Mouse (Mus musculus) thymus, postnatal 14 days (tissue): ENCODE measurements around the gene Ppp1r26.
"Not testable (repeated sequence)": the region's sequence is repeated elsewhere in the genome, so short reads cannot be mapped to it uniquely, and the experiment has no call there.

Experiments used
- DNase-seq: peaks from one replicate; pipeline ENCODE4 v3.0.0; 2021

Gene Ppp1r26

DNA sequence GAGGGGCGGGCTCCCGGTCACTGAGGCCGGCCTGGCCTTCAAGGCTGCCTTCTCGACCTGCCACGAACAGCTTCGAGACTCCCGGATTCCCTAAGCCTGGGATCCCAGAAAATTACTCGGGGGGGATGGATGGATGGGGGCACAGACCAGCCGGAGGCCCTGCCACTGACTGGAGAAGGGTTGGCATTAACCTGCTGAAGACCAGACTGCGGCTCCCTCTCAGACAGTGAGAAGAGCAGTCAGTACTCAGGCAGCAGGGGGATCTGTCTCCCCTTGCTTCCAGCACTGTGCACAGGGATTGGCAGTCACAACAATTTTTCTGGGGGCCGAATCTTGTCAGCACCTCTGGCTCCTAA lies 693 bp downstream of the Ppp1r26 start:
- no peak for DNase-seq

GRCm38 (mm10) chr2:28451663-28452062 lies 5.1 kb downstream of the Ppp1r26 start:
- DNase-seq = no peak

DNA sequence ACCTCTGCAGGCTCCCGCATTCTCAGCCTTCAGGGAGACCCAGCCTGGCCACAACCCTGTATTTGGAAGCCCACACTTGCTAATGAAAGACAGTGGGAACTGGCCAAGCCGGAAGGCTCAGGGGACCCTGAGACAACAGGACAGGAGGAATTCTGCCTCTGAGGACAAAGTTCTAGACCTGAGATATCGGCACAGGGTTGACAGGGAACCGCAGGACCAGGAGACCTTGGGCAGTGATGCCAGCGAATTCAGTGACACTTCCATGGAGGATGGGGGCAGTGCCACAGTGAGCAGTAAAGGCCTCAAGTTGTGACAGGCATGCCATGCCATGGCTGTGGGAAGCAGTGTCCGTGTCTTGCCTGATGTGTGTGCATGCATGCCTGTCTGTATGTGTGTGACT lies 6.9 kb downstream of the Ppp1r26 start:
- DNase-seq = no peak

DNA sequence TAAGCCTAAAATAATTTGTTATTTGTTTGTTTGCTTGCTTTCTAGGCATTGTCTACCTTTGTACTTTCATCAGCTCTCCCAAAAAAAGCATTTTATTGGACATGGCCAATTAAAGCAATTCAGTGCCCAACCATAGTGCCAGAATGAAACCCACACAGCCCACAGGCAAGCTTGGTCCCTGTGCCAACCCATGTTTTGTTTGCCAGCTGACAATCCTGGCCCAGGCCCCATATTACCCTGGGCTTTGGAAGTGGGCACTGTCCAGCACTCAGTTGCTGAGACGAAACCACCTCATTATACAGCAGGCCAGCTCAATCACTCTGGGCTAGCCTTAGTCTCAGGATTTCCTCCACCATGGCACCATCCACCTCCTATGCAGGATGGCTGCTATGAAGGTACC lies 10.0 kb downstream of the Ppp1r26 start:
- no peak for DNase-seq

DNA sequence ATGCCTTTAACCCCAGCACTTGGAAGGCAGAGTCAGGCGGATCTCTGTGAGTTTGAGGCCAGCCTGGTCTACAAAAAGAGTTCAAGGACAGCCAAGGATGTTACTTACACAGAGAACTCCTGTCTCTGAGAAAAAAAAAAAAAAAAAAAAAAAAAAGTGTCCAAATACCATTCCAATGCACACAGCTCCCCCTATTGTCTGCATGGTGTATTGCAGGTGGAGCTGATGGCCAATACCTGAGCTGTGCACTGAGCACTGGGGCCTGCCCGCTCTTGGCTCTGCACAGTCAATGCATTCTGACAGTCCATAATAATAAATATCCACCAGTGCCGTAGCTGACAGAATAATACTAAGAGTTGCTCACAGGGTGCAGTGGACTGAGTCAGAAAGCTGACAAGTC lies 17.3 kb downstream of the Ppp1r26 start:
- peak; percentile 78 for DNase-seq

DNA sequence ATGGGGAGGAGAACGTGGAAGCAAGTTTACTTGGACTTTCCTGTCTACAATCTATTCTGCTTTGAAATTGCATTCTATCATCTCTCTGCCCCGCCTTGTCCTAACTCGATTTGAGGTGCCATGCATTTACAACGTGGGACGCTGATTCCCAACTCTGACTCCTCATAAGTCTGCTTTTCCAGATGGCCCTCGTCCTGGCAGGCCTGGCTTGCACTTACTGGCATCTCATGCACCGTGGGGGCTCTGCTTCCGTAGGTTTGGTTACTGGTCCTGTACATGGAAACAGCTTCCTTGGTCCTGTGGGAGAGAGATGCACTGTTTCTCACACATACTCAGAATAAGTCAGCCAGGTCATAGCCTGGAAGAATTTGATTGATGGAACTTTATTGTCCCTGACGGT lies 18.3 kb downstream of the Ppp1r26 start:
- DNase-seq = no peak

GRCm38 (mm10) chr2:28465836-28466518 lies 19.4 kb downstream of the Ppp1r26 start, which contains the start of gene 1700007K13Rik:
Gene 1700007K13Rik (minus strand): TSS chr2:28466332.
- DNase-seq = peak; percentile 72

DNA sequence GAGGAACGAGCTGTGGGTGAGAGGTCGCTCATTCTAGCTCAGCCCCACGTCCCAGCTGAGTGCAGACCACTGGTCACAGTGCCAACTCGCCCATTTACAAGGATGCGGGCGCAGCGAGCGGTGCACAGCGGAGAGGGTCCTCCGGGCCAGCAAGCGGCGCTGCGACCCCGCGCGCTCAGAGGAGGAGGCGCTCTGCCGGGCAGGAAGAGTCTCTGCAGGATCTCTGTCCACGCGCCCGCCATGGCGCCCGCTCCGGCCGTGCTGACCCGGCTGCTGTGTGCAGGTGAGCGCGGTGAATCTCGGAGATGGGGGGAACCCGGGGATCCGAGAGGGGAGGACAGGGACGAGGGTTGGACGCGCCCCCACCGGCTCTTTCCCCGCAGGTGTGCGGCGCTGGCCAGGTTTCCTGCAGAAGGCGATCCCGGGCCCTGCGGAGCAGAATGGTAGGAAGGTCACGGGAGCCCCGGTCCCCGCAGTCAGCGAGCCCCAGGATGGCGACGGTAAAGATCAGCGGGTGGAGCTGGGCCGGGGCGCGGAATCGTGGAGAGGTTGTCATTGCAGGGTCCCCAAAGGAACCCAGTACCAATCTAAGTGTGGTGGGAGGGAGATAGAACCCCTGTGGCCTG lies 21.4 kb downstream of the Ppp1r26 start, which contains the start of gene Mrps2:
Mrps2 (plus strand) TSS at position 207 of the 626 bp plus-strand sequence.
- DNase-seq = peak; percentile 85

DNA sequence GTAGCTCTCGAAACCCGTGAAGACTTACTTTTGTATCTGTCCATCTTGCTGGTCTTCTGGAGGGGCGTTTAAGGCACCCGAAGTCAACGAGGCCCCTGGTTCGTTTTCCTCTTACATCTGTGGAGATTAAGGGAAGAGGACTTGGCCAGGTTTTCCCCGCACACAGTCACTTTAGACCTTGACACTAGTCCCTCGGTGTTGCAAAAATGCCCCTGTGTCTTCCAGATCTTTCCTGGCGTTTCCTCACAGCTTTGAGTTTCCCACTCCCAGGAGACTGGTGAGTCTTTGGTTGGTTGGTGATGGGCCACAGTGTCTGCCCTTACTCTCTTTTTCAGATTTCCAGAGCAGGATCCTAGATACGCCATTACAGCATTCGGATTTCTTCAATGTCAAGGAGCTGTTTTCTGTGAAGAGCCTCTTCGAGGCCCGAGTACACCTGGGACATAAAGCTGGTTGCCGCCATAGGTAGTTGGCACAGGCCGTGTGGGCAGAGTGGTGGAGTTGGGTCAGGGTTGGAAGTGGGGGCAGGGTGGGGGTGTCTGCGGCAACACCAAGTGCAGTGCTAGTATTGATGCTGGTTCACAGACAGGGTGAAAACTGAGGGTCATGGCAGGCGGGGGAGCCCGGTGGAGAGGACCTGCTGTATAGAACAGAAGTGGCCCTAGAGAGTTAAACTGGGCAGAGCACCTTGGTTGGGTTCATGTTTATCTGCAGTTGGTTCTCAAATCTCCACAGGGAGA lies 22.1 kb downstream of the Ppp1r26 start:
- DNase-seq = no peak

DNA sequence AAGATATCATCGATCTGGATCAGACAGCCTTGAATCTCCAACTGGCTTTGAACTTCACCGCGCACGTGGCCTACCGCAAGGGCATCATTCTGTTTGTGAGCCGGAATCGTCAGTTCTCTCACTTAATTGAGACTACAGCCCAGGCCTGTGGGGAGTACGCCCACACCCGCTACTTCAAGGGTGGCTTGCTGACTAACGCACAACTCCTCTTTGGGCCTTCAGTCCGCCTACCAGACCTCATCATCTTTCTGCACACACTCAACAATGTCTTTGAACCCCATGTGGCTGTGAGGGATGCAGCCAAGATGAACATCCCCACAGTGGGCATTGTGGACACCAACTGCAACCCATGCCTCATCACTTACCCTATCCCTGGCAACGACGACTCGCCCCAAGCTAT lies 22.9 kb downstream of the Ppp1r26 start:
- no peak for DNase-seq

DNA sequence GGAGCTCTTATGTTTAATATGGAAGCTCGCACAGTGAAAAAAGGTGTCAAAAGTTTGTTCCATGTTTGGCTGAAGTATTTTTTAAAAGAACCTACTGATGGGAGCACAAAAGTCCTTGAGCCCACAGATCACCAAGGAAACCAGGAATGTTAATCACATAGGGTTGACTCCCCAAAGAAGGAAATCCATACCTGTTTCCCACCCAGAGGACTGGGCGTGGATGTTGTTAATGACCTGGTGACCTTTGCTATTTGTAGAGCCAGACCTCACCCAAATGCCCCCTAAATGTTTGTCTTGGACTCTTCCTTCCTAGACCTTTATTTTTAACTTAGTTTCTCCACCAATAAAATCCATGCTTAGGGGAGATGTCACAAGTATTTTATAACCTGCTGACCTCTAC lies 24.0 kb downstream of the Ppp1r26 start:
- DNase-seq = no peak

DNA sequence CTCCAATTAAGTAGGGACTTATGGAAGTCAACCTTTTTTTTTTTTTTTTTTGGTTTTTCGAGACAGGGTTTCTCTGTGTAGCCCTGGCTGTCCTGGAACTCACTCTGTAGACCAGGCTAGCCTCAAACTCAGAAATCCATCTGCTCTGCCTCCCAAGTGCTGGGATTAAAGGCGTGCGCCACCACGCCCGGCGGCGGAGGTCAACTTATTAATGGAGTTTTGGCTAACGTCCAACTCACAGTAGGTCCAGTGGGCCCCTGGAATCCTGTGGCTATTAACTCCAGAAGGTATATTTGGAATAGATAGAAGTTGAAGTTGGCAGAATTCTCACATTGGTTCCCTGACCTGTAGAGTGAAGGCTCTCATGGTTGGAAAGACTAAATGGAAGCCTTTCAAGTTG lies 25.4 kb downstream of the Ppp1r26 start:
- not testable (repeated sequence) for DNase-seq

- not testable (repeated sequence) for DNase-seq
These were observed 31.4 kb downstream of the Ppp1r26 start for GRCm38 (mm10) chr2:28477993-28478392.

DNA sequence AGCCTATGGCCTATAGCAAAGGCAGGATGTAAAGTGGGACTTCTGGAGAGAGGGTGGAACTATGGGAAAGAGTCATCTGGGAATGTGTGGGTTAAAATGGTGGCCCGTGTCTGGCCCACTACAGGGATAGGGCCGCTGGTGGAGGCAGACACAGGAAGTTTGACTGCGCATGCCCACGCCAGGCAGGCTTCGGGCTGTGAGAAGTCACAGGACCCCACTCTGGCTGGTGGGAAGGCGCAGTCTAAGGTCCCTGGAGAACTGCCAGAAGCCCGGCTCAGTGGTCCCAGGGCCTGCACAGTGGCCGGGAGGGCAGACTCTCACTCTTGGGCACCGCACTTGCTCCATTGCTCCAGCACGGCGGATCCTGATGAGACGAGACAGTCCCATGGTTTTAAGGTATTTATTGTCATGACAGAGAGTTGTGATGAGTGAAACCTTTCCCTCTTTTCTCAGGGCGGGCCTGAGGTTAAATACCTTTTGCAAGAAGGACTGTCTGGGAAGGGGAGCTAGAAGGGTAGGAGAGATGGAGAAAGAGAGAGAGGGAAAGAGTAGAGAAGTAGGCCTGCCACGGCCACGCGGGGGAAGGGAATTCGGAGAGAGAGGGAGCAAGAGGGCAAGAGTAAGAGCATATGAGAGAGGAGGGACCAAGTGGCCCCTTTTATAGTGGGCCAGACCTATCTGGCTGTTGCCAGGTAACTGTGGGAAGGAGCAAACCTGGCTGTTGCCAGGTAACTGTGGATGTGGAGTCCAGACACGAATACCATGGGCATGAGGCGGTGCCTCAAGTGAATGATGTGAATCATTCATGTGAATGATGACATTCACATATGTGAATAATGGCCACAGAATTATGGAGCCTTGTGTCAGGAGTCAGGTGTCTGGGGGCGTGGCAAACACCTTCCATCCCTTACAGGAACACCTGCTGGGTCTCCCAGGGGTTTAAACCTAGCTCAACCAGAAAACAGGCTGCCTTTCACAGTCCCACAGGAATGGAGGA lies 32.9 kb downstream of the Ppp1r26 start:
- no peak for DNase-seq

- no peak for DNase-seq
These were observed 37.3 kb downstream of the Ppp1r26 start for GRCm38 (mm10) chr2:28483861-28484260.

DNA sequence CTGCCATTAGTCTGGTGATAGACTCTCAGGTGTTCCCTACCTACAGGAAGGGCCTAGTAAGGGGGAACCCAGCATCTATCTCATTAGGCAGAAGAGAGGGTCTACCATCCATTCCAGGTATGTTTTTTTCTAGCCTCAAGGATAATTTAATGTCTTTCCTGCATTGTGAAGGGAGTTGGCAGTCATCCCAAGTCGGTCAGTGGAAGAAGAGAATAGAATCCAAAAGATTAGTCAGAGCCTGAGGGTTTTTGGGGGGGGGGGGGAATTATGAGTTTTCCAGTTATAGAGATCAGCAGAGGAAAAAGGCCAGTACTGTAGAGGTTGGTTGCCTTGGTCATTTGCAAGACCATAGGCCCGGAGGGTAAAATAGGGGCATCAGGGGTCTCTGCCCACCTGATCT lies 47.9 kb downstream of the Ppp1r26 start:
- no peak for DNase-seq

DNA sequence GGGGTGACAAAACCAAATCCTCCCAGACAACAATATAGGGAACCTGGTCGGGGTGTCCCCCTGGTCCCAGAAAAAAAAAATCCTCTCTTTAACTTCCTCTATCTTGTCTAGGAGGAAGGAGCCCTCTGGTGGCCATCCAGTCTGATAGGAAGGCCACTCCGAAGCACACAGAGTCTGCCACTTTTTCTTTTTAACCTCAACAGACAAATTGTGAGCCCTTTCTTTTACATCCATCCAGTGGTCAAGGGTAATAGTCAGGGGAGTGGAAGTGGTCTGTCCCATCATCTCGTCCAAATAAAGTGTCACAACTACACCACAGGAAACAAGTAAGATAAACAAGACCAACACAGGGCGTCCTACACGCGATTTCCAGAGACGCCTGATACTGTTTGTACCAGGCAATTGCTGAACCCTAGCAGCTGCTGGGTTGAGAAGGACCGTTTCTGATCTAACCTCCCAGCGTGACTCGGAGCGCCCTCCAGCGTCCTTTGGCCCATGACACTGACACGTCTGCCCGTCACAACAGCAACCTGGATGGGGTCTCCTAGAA lies 48.7 kb downstream of the Ppp1r26 start:
- DNase-seq = no peak

GRCm38 (mm10) chr2:28495801-28496595 lies 49.4 kb downstream of the Ppp1r26 start:
- DNase-seq = no peak

GRCm38 (mm10) chr2:28496671-28497070 lies 50.1 kb downstream of the Ppp1r26 start, which contains the start of gene Gbgt1:
Gene Gbgt1 (plus strand): TSS chr2:28496891.
- no peak for DNase-seq

DNA sequence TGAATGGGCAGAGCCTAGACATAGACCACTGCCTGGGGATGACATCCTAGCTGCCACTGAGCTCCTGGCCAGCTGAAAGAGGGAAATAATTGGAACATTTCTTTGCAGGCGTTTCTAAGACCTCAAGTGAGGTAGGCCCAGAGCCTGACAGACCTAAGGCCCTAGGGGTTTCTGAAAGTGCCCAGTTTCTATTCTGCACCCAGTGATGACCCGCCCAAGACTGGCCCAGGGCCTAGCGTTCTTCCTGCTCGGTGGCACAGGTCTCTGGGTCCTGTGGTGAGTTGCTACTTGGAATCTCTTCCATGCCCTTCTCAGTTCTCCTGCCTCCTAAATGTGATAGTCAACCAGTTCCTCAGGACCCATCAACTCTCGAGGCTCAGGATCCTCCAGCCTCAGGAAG lies 51.0 kb downstream of the Ppp1r26 start:
- DNase-seq = no peak

- no peak for DNase-seq
These were observed 51.8 kb downstream of the Ppp1r26 start for GRCm38 (mm10) chr2:28498431-28498830.
